Mouse (Mus musculus): ENCODE results near the gene Gdpd5. TPM values are rescaled to one million over a fixed set of nuclear protein-coding genes. Genes with fewer than 3 reads are reported as not detected.

Gene Gdpd5
- polyA plus RNA-seq, 1 experiment, result 18.5 TPM

DNA sequence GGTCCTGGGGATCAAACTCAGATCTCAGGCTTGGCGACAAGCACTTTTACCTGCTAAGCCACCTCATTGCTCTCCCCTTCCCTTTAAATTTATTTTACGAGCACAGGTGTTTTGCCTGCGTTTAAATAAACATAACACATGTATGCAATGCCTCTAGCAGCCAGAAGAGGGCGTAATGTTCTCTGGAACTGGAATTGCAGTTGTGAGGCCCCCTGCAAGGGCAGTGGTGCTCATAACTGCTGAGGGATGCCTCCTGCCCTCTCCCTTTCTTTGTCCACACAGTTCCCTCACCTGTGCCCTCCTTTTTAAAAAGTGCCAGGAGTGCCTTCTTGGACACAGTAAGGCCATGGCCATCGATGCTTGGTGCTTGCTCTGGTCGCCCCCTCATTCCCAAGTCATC lies 62.8 kb downstream of the Gdpd5 start:
- DNase-seq, result peak; percentile 16
- no peaks in the 10 kb centered on the region for H3K36me3 ChIP-seq (ENCODE audit: control insufficient read depth, insufficient read depth, low read length)
- H3K27me3 ChIP-seq (ENCODE audit: control insufficient read depth, insufficient read depth, low read length), result no peaks in the 10 kb centered on the region
- no peak overlapping the region for H3K27ac ChIP-seq (ENCODE audit: control insufficient read depth, insufficient read depth, low read length)
- peaks cover 9% of the 10 kb centered on the region for H3K4me1 ChIP-seq (replicated peaks; ENCODE audit: control insufficient read depth, insufficient read depth, low read length)
- no peak for TF ChIP-seq POLR2A (IDR thresholded peaks at IDR 0.05; ENCODE audit: control insufficient read depth, extremely low read depth, insufficient read depth, low read length, poor library complexity)
- peak; percentile 71; the same call in 1 of the 2 replicates for TF ChIP-seq CTCF (IDR thresholded peaks at IDR 0.05; ENCODE audit: borderline replicate concordance, control insufficient read depth, extremely low read depth, insufficient read depth, low read length, poor library complexity)
- 86% methylated on average over 6 of the region's 6 CpGs for WGBS
- no peak overlapping the region for H3K4me3 ChIP-seq (ENCODE audit: control insufficient read depth, insufficient read depth, low read length)

GRCm38 (mm10) chr7:99445833-99446232 lies 64.6 kb downstream of the Gdpd5 start:
- no peak for TF ChIP-seq CTCF (IDR thresholded peaks at IDR 0.05; ENCODE audit: borderline replicate concordance, control insufficient read depth, extremely low read depth, insufficient read depth, low read length, poor library complexity)
- no peak for TF ChIP-seq POLR2A (IDR thresholded peaks at IDR 0.05; ENCODE audit: control insufficient read depth, extremely low read depth, insufficient read depth, low read length, poor library complexity)
- WGBS, result 96% methylated on average over 2 of the region's 2 CpGs

GRCm38 (mm10) chr7:99447323-99447722 lies 66.1 kb downstream of the Gdpd5 start:
- Histone ChIP-seq H3K36me3 (ENCODE audit: control insufficient read depth, insufficient read depth, low read length) (no peaks in the 10 kb centered on the region), H3K27me3 (ENCODE audit: control insufficient read depth, insufficient read depth, low read length) (no peaks in the 10 kb centered on the region), H3K4me3 (ENCODE audit: control insufficient read depth, insufficient read depth, low read length) (no peak overlapping the region), H3K4me1 (replicated peaks; ENCODE audit: control insufficient read depth, insufficient read depth, low read length) (peaks cover 14% of the 10 kb centered on the region), H3K27ac (ENCODE audit: control insufficient read depth, insufficient read depth, low read length) (no peak overlapping the region)
- no peak for DNase-seq
- 96% methylated on average over 5 of the region's 5 CpGs for WGBS
- TF ChIP-seq POLR2A (IDR thresholded peaks at IDR 0.05; ENCODE audit: control insufficient read depth, extremely low read depth, insufficient read depth, low read length, poor library complexity) (no peak), CTCF (IDR thresholded peaks at IDR 0.05; ENCODE audit: borderline replicate concordance, control insufficient read depth, extremely low read depth, insufficient read depth, low read length, poor library complexity) (no peak)

More at GRCm38 (mm10) chr7:99445833-99446232, 64.6 kb downstream of the Gdpd5 start:
- DNase-seq, result no peak
- H3K4me3 ChIP-seq (ENCODE audit: control insufficient read depth, insufficient read depth, low read length), result no peak overlapping the region
- no peak overlapping the region for H3K27ac ChIP-seq (ENCODE audit: control insufficient read depth, insufficient read depth, low read length)
- H3K27me3 ChIP-seq (ENCODE audit: control insufficient read depth, insufficient read depth, low read length), result no peaks in the 10 kb centered on the region
- H3K4me1 ChIP-seq (replicated peaks; ENCODE audit: control insufficient read depth, insufficient read depth, low read length), result peaks cover 14% of the 10 kb centered on the region
- no peaks in the 10 kb centered on the region for H3K36me3 ChIP-seq (ENCODE audit: control insufficient read depth, insufficient read depth, low read length)

- Histone ChIP-seq H3K27me3 (ENCODE audit: control insufficient read depth, insufficient read depth, low read length) (no peaks in the 10 kb centered on the region), H3K4me3 (ENCODE audit: control insufficient read depth, insufficient read depth, low read length) (no peak overlapping the region; the same call in 1 of the 2 replicates), H3K27ac (ENCODE audit: control insufficient read depth, insufficient read depth, low read length) (peak overlapping the region; percentile 19; the same call in 1 of the 2 replicates), H3K36me3 (ENCODE audit: control insufficient read depth, insufficient read depth, low read length) (no peaks in the 10 kb centered on the region), H3K4me1 (replicated peaks; ENCODE audit: control insufficient read depth, insufficient read depth, low read length) (peaks cover 14% of the 10 kb centered on the region)
- 24% methylated on average over 5 of the region's 5 CpGs for WGBS
- TF ChIP-seq POLR2A (IDR thresholded peaks at IDR 0.05; ENCODE audit: control insufficient read depth, extremely low read depth, insufficient read depth, low read length, poor library complexity) (no peak), CTCF (IDR thresholded peaks at IDR 0.05; ENCODE audit: borderline replicate concordance, control insufficient read depth, extremely low read depth, insufficient read depth, low read length, poor library complexity) (no peak)
- no peak for DNase-seq
Observed at GRCm38 (mm10) chr7:99448619-99449018, 67.4 kb downstream of the Gdpd5 start.

DNA sequence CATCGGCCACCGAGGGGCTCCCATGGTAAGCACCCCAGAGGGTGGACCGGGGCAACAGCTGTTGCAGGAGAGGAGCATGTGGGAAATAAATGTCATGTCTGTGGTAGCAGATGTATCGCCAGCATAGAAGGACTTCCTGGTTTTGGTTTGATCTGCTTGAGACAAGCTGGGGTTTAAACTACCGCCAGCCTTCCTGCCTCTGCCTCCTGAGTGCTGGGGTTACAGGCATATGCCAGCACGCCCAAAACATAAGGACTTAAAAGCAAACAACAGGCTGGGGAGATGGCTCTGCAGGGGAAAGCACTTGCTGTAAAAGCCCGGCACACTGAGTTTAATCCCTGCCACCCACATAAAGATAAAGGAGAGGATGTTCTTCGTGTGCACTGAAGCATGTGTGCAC lies 67.8 kb downstream of the Gdpd5 start:
- 6% methylated on average over 8 of the region's 8 CpGs for WGBS
- Histone ChIP-seq H3K4me1 (replicated peaks; ENCODE audit: control insufficient read depth, insufficient read depth, low read length) (peaks cover 14% of the 10 kb centered on the region), H3K4me3 (ENCODE audit: control insufficient read depth, insufficient read depth, low read length) (no peak overlapping the region; the same call in 1 of the 2 replicates), H3K36me3 (ENCODE audit: control insufficient read depth, insufficient read depth, low read length) (no peaks in the 10 kb centered on the region), H3K27me3 (ENCODE audit: control insufficient read depth, insufficient read depth, low read length) (no peaks in the 10 kb centered on the region), H3K27ac (ENCODE audit: control insufficient read depth, insufficient read depth, low read length) (peak overlapping the region; percentile 19; the same call in 1 of the 2 replicates)
- DNase-seq, result peak; percentile 17
- TF ChIP-seq CTCF (IDR thresholded peaks at IDR 0.05; ENCODE audit: borderline replicate concordance, control insufficient read depth, extremely low read depth, insufficient read depth, low read length, poor library complexity), result no peak
- TF ChIP-seq POLR2A (IDR thresholded peaks at IDR 0.05; ENCODE audit: control insufficient read depth, extremely low read depth, insufficient read depth, low read length, poor library complexity), result no peak

DNA sequence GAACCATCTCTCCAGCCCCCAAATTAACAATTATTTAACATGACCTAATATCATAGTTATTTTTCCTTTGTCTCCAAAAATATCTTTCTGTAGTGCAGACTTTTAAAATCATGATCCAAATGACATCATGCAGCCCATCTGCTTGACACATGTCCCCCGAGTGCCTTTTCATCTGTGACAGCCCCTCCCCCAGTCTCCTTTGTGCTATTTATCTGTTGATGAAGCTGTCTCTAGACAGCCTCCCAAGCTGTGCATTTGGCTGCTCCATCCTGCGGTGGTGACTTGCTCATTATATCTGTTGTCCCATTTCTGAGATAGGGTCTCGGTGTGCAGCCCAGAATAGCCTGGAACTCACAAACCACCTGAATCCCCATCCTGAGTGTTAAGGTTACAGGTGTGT lies 68.5 kb downstream of the Gdpd5 start:
- no peak for DNase-seq
- TF ChIP-seq CTCF (IDR thresholded peaks at IDR 0.05; ENCODE audit: borderline replicate concordance, control insufficient read depth, extremely low read depth, insufficient read depth, low read length, poor library complexity), result no peak
- 72% methylated on average over 3 of the region's 3 CpGs for WGBS
- peaks cover 14% of the 10 kb centered on the region for H3K4me1 ChIP-seq (replicated peaks; ENCODE audit: control insufficient read depth, insufficient read depth, low read length)
- no peak overlapping the region; the same call in 1 of the 2 replicates for H3K27ac ChIP-seq (ENCODE audit: control insufficient read depth, insufficient read depth, low read length)
- H3K36me3 ChIP-seq (ENCODE audit: control insufficient read depth, insufficient read depth, low read length), result no peaks in the 10 kb centered on the region
- H3K4me3 ChIP-seq (ENCODE audit: control insufficient read depth, insufficient read depth, low read length), result no peak overlapping the region
- H3K27me3 ChIP-seq (ENCODE audit: control insufficient read depth, insufficient read depth, low read length), result no peaks in the 10 kb centered on the region

DNA sequence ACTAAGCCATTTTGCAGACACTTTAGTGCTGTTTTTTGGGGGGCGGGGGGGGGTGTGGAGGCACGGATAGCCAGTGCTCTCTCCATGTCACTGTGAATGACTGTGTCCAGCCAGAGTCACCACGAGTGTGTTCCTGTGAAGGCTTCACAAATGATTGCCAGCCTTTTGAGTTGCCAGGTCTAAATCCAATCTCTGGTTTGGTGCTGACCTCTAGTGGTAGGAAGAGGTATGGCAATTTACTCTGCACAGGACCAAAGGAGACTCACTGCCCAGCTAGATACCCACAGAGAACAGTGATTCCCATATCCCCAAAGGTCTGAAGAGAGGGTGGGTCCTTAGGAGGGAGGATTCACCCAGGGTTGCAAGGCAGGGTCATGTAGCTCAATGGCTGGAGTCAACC lies 69.5 kb downstream of the Gdpd5 start:
- no peak for TF ChIP-seq CTCF (IDR thresholded peaks at IDR 0.05; ENCODE audit: borderline replicate concordance, control insufficient read depth, extremely low read depth, insufficient read depth, low read length, poor library complexity)
- no peak for TF ChIP-seq POLR2A (IDR thresholded peaks at IDR 0.05; ENCODE audit: control insufficient read depth, extremely low read depth, insufficient read depth, low read length, poor library complexity)
- no peaks in the 10 kb centered on the region for H3K36me3 ChIP-seq (ENCODE audit: control insufficient read depth, insufficient read depth, low read length)
- H3K27me3 ChIP-seq (ENCODE audit: control insufficient read depth, insufficient read depth, low read length), result no peaks in the 10 kb centered on the region
- H3K27ac ChIP-seq (ENCODE audit: control insufficient read depth, insufficient read depth, low read length), result no peak overlapping the region
- peak; percentile 71 for DNase-seq
- peaks cover 14% of the 10 kb centered on the region for H3K4me1 ChIP-seq (replicated peaks; ENCODE audit: control insufficient read depth, insufficient read depth, low read length)
- WGBS, result 6% methylated on average over 3 of the region's 3 CpGs
- H3K4me3 ChIP-seq (ENCODE audit: control insufficient read depth, insufficient read depth, low read length), result no peak overlapping the region
